15 mouse cellular contexts compared by ENCODE assay signal in the genomic region with DNA sequence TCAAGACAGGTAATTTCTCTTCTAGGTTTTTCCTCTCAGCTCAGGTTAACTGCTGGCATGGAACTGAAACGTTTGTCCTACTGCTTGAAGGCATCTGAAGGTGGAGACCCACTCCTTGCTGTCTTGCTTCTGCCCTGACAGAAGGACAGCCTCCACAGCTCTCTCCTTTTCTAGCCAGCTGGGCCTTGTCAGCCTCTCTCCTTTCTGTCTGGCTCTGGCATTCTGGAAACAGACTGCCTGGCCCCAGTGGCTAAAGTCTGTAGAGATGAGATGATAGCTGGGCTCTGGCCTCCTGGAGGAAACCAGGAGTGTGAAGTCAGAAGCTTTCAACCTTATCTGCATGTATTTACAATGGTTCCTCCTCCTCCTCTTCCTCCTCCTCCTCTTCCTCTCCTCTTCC. TPM values are rescaled to one million over a fixed set of nuclear protein-coding genes. Genes with fewer than 3 reads are reported as not detected.
DNase-seq lines count a peak whose midpoint lies in the region; ATAC-seq and TF ChIP-seq lines count a peak whose summit lies in the region.
"Had no signal": no experiment of that assay in that cellular context is flagged by ENCODE, and none has a peak within 500 bp of the region (broad histone marks: within the 10 kb centered on the region; RNA-seq: fewer than 3 reads in every experiment).

No protein-coding gene starts in this region.

- H3K27me3 ChIP-seq in heart, adult 2 months (ENCODE audit: control insufficient read depth, insufficient read depth, low read length): no peaks in the 10 kb centered on the region
- H3K27me3 ChIP-seq in kidney, embryonic 16.5 days (ENCODE audit: insufficient read depth, low read length): no peaks in the 10 kb centered on the region
- no peaks in the 10 kb centered on the region for H3K27me3 ChIP-seq in kidney, adult 2 months (replicated peaks; ENCODE audit: control insufficient read depth, insufficient read depth, low read length)
- no peaks in the 10 kb centered on the region for H3K27me3 ChIP-seq in embryonic facial prominence, embryonic 10.5 days (replicated peaks; ENCODE audit: low read depth, poor library complexity, severe bottlenecking)
- H3K27me3 ChIP-seq in lung, embryonic 15.5 days: no peaks in the 10 kb centered on the region
- H3K27me3 ChIP-seq: CH12.LX; forebrain, embryonic 13.5 days; hindbrain, embryonic 13.5 days; neural tube, embryonic 13.5 days; Patski had no signal

- H3K4me1 ChIP-seq in heart, adult 2 months (ENCODE audit: control insufficient read depth, insufficient read depth, low read length): peaks cover 19% of the 10 kb centered on the region
- peaks cover 26% of the 10 kb centered on the region for H3K4me1 ChIP-seq in kidney, embryonic 16.5 days (ENCODE audit: insufficient read depth, low read length)
- 0 out of 2 replicates have a peak, but pooled peaks cover 2% of the 10 kb centered on the region for H3K4me1 ChIP-seq in kidney, adult 2 months (ENCODE audit: control insufficient read depth, insufficient read depth, low read length)
- peaks cover 14% of the 10 kb centered on the region; the same call in 1 of the 2 replicates for H3K4me1 ChIP-seq in embryonic facial prominence, embryonic 10.5 days
- H3K4me1 ChIP-seq in lung, embryonic 15.5 days: peaks cover 25% of the 10 kb centered on the region
- H3K4me1 ChIP-seq: forebrain, embryonic 13.5 days; hindbrain, embryonic 13.5 days; neural tube, embryonic 13.5 days had no signal

- no peaks in the 10 kb centered on the region; the same call in 1 of the 2 replicates for H3K36me3 ChIP-seq in heart, adult 2 months (ENCODE audit: control insufficient read depth, insufficient read depth, low read length)
- H3K36me3 ChIP-seq in kidney, embryonic 16.5 days (ENCODE audit: insufficient read depth, low read length): no peaks in the 10 kb centered on the region
- no peaks in the 10 kb centered on the region for H3K36me3 ChIP-seq in kidney, adult 2 months (ENCODE audit: control insufficient read depth, insufficient read depth, low read length)
- H3K36me3 ChIP-seq in embryonic facial prominence, embryonic 10.5 days (replicated peaks): no peaks in the 10 kb centered on the region
- H3K36me3 ChIP-seq in lung, embryonic 15.5 days: no peaks in the 10 kb centered on the region
- H3K36me3 ChIP-seq: hindbrain, embryonic 13.5 days; neural tube, embryonic 13.5 days had no signal

- H3K4me2 ChIP-seq in kidney, embryonic 16.5 days (replicated peaks; ENCODE audit: low read depth, low read length): no peak overlapping the region
- H3K4me2 ChIP-seq in lung, embryonic 15.5 days: no peak overlapping the region
- H3K4me2 ChIP-seq: forebrain, embryonic 13.5 days; hindbrain, embryonic 13.5 days; neural tube, embryonic 13.5 days had no signal

- no peaks in the 10 kb centered on the region for H3K79me2 ChIP-seq in heart, adult 2 months (replicated peaks; ENCODE audit: control insufficient read depth, insufficient read depth, low read length)

- no peak for TF ChIP-seq POLR2A in heart, adult 2 months (IDR thresholded peaks at IDR 0.05; ENCODE audit: insufficient read depth, low read depth, low read length)
- TF ChIP-seq POLR2A in kidney, adult 2 months (IDR thresholded peaks at IDR 0.05; ENCODE audit: low read depth, low read length): no peak

- no peak for TF ChIP-seq CTCF in heart, adult 2 months (IDR thresholded peaks at IDR 0.05)
- no peak for TF ChIP-seq CTCF in kidney, adult 2 months (conservative IDR thresholded peaks at IDR 0.05; ENCODE audit: insufficient read depth, insufficient read length, low read depth, low read length)

- no peaks in the 10 kb centered on the region for H3K9me3 ChIP-seq in kidney, embryonic 16.5 days (ENCODE audit: low read length)
- H3K9me3 ChIP-seq in embryonic facial prominence, embryonic 10.5 days: no peaks in the 10 kb centered on the region
- no peaks in the 10 kb centered on the region for H3K9me3 ChIP-seq in lung, embryonic 15.5 days
- H3K9me3 ChIP-seq: forebrain, embryonic 13.5 days; hindbrain, embryonic 13.5 days; neural tube, embryonic 13.5 days had no signal

- no peak overlapping the region for H3K4me3 ChIP-seq in heart, adult 2 months
- no peak overlapping the region for H3K4me3 ChIP-seq in kidney, embryonic 16.5 days (ENCODE audit: low read length)
- H3K4me3 ChIP-seq in kidney, adult 2 months (ENCODE audit: insufficient read depth, low read depth, low read length): no peak overlapping the region
- H3K4me3 ChIP-seq in embryonic facial prominence, embryonic 10.5 days: no peak overlapping the region
- no peak overlapping the region for H3K4me3 ChIP-seq in lung, embryonic 15.5 days
- H3K4me3 ChIP-seq: forebrain, embryonic 13.5 days; hindbrain, embryonic 13.5 days; neural tube, embryonic 13.5 days had no signal

- no peak for TF ChIP-seq EP300 in heart, adult 2 months (IDR thresholded peaks at IDR 0.05; ENCODE audit: insufficient read depth, low read depth, low read length)

- DNase-seq in heart, adult 18-20 months: peak; percentile 19 to 27
- DNase-seq in heart, adult 2 months: no peak
- no peak for DNase-seq in kidney, adult 2 months
- no peak for DNase-seq in embryonic facial prominence, embryonic 10.5 days (ENCODE audit: low spot score)
- DNase-seq in gastrocnemius, postnatal 25 days: no peak
- DNase-seq: cerebellum, adult 11 months; thymus, postnatal 14 days had no signal

- H3K9ac ChIP-seq in heart, adult 2 months (ENCODE audit: low read depth, low read length): no peak overlapping the region
- no peak overlapping the region for H3K9ac ChIP-seq in kidney, embryonic 16.5 days (replicated peaks; ENCODE audit: low read length)
- H3K9ac ChIP-seq in lung, embryonic 15.5 days: no peak overlapping the region
- H3K9ac ChIP-seq: forebrain, embryonic 13.5 days; hindbrain, embryonic 13.5 days; neural tube, embryonic 13.5 days had no signal

- intact Hi-C loops in heart, adult 2 months (cut with DNase I): no loop called here

- WGBS in heart, adult 2 months: 6% methylated on average over 1 of the region's 1 CpGs
- 18% methylated on average over 1 of the region's 1 CpGs for WGBS in kidney, embryonic 16.5 days
- 24% methylated on average over 1 of the region's 1 CpGs for WGBS in kidney, adult 2 months
- 66% methylated on average over 1 of the region's 1 CpGs for WGBS in embryonic facial prominence, embryonic 10.5 days
- WGBS in lung, embryonic 15.5 days: 19% methylated on average over 1 of the region's 1 CpGs

- H3K27ac ChIP-seq in heart, adult 2 months: no peak overlapping the region
- peak overlapping the region; percentile 72 for H3K27ac ChIP-seq in kidney, embryonic 16.5 days (ENCODE audit: low read length)
- no peak overlapping the region for H3K27ac ChIP-seq in kidney, adult 2 months (ENCODE audit: insufficient read depth, low read depth, low read length)
- H3K27ac ChIP-seq in embryonic facial prominence, embryonic 10.5 days (replicated peaks): 0 out of 2 replicates have a peak overlapping the region, but pooled peaks have one; percentile 35
- peak overlapping the region; percentile 60 for H3K27ac ChIP-seq in lung, embryonic 15.5 days
- H3K27ac ChIP-seq: forebrain, embryonic 13.5 days; hindbrain, embryonic 13.5 days; neural tube, embryonic 13.5 days had no signal

- ATAC-seq in kidney, embryonic 16.5 days (ENCODE audit: low FRiP score, low TSS enrichment): peak; percentile 79
- ATAC-seq in lung, embryonic 15.5 days (ENCODE audit: borderline replicate concordance, extremely low read depth, low FRiP score, low TSS enrichment): peak; percentile 73; the same call in 1 of the 2 replicates
- no peak for ATAC-seq in erythroblast, adult 5-6 weeks (replicated peaks; ENCODE audit: low FRiP score, poor library complexity, severe bottlenecking)
- ATAC-seq: forebrain, embryonic 13.5 days; Patski had no signal

RNA-seq across cellular contexts. Expression of gene Oaz2, which starts 17.8 kb away (rescaled TPM):
- total RNA-seq in heart, adult 18-20 months (2021): 100 to 1,000 TPM; 201 to 238 TPM
- 100 to 1,000 TPM; 202 to 218 TPM for total RNA-seq in heart, adult 2 months (2021)
- polyA plus RNA-seq in heart, adult 2 months (2012; rRNA removed): 154 and 242 TPM in 2 replicates
- 317 and 362 TPM in 2 replicates for polyA plus RNA-seq in kidney, embryonic 16.5 days (2015; fragmentation: Nextera tagmentation; extraction: Ambion mirVana)
- polyA plus RNA-seq in kidney, adult 2 months (2012; rRNA removed): 139 and 147 TPM in 2 replicates
- polyA plus RNA-seq in embryonic facial prominence, embryonic 10.5 days (2016; fragmentation: Nextera tagmentation; extraction: Ambion mirVana): 251 and 270 TPM in 2 replicates
- 396 and 422 TPM in 2 replicates for polyA plus RNA-seq in lung, embryonic 15.5 days (2015; fragmentation: Nextera tagmentation; extraction: Ambion mirVana)
- 8.3 and 9.0 TPM in 2 replicates for total RNA-seq in erythroblast, adult 5-6 weeks (2015; ENCODE audit: low replicate concordance)
- total RNA-seq in erythroblast, adult 5-6 weeks (2017; ENCODE audit: low replicate concordance): 16.3 and 17.7 TPM in 2 replicates
- 100 to 1,000 TPM; 231 to 232 TPM for total RNA-seq in gastrocnemius, postnatal 25 days (2021)

RNA-seq across cellular contexts. Expression of gene Rbpms2, which starts 20.5 kb away (rescaled TPM):
- 10 to 100 TPM; 29.7 to 30.8 TPM for total RNA-seq in heart, adult 18-20 months (2021)
- 10 to 100 TPM; 29.4 to 32.5 TPM for total RNA-seq in heart, adult 2 months (2021)
- 102 and 105 TPM in 2 replicates for polyA plus RNA-seq in heart, adult 2 months (2012; rRNA removed)
- 34.4 and 36.3 TPM in 2 replicates for polyA plus RNA-seq in kidney, embryonic 16.5 days (2015; fragmentation: Nextera tagmentation; extraction: Ambion mirVana)
- 257 and 303 TPM in 2 replicates for polyA plus RNA-seq in kidney, adult 2 months (2012; rRNA removed)
- polyA plus RNA-seq in embryonic facial prominence, embryonic 10.5 days (2016; fragmentation: Nextera tagmentation; extraction: Ambion mirVana): 26.2 and 26.4 TPM in 2 replicates
- 15.1 and 16.6 TPM in 2 replicates for polyA plus RNA-seq in lung, embryonic 15.5 days (2015; fragmentation: Nextera tagmentation; extraction: Ambion mirVana)
- total RNA-seq in erythroblast, adult 5-6 weeks (2015; ENCODE audit: low replicate concordance): 0.84 TPM in 1 of 2 replicates, not detected in the other
- 0.17 TPM in 1 of 2 replicates, not detected in the other for total RNA-seq in erythroblast, adult 5-6 weeks (2017; ENCODE audit: low replicate concordance)
- 1 to 10 TPM; 1.4 to 2.8 TPM for total RNA-seq in gastrocnemius, postnatal 25 days (2021)

Comparison
In these comparisons a context has a peak if more than half of its experiments do, and no peak if none do; other contexts are left out.
1. DNase-seq: peak in heart, adult 18-20 months (2 of 2); none in heart, adult 2 months (0 of 2), kidney, adult 2 months (single experiment), embryonic facial prominence, embryonic 10.5 days (single experiment) and gastrocnemius, postnatal 25 days (single experiment).
2. H3K27ac ChIP-seq: peak in kidney, embryonic 16.5 days (single experiment), embryonic facial prominence, embryonic 10.5 days (single experiment) and lung, embryonic 15.5 days (single experiment); none in heart, adult 2 months (single experiment) and kidney, adult 2 months (single experiment).